Mouse (Mus musculus) stomach, adult 2 months (tissue): Measurements from ENCODE around the gene Gm2832. TPM values are rescaled to one million over a fixed set of nuclear protein-coding genes. Genes with fewer than 3 reads are reported as not detected.

Experiments
- polyA plus RNA-seq: library from polyadenylated mRNA; depleted of rRNA; stranded (reverse); fragments of >200 nt; gene quantifications from 2 replicates; pipeline ENCODE4 v1.2.3, GENCODE M21; 2012; rRNA removed

The Gm2832 gene
- not detected in 2 replicates for polyA plus RNA-seq

DNA sequence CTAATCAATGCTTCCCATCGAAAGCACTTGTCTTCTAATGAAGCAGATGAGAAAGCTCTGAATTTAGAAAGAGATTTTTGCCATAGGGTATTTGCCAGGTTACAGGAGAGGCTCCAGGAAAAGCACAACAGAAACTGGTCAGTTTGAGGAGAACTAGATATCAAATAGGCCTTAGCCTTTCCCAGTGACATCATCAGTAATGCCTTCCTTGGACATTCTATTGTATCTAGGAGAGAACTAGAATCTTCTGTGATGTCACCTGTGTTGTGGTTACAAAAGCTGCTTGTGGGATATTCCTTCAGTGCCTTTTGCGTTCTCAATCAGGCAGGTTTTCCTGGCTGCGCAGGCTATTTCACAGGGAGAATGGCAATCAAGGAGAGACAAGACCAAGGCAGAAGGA lies at the start of gene Gm2832:
TSS of gene Gm2832 (plus strand) at position 301 of the 400 bp plus-strand sequence.

Other genes starting within 250 kb of the Gm2832 start
- gene Dydc2, start 209.6 kb upstream of the Gm2832 start, polyA plus RNA-seq = not detected in 2 replicates
- not detected in 2 replicates for gene Dydc1, start 205.9 kb upstream of the Gm2832 start, polyA plus RNA-seq
- gene Mat1a, start 173.8 kb upstream of the Gm2832 start, polyA plus RNA-seq = 0.09 and 0.13 TPM in 2 replicates
- gene Sftpa1, start 147.0 kb upstream of the Gm2832 start, polyA plus RNA-seq = not detected in 2 replicates
- gene Mbl1, start 127.3 kb upstream of the Gm2832 start, polyA plus RNA-seq = not detected in 2 replicates
- gene Sftpd, start 93.7 kb upstream of the Gm2832 start, polyA plus RNA-seq = 0.05 and 0.09 TPM in 2 replicates
- gene Gm5798, start 69.8 kb downstream of the Gm2832 start, polyA plus RNA-seq = not detected in 2 replicates
- gene Gm7945, start 107.6 kb downstream of the Gm2832 start, polyA plus RNA-seq = not detected in 2 replicates
- not detected in 2 replicates for gene Gm6482, start 129.5 kb downstream of the Gm2832 start, polyA plus RNA-seq
- not detected in 2 replicates for gene Gm7954, start 174.7 kb downstream of the Gm2832 start, polyA plus RNA-seq
- gene Gm3486, start 210.7 kb downstream of the Gm2832 start, polyA plus RNA-seq = not detected in 2 replicates